Mouse (Mus musculus): ENCODE measurements at regions not wholly inside any gene's neighbourhood (a gene's known extent, or its start where the extent isn't known, plus 50 kb on each side); places are given as distances from the start of the nearest gene placed in this dataset.
A peak's percentile ranks its signal among the peaks of the same experiment; 100 is the strongest.

DNA sequence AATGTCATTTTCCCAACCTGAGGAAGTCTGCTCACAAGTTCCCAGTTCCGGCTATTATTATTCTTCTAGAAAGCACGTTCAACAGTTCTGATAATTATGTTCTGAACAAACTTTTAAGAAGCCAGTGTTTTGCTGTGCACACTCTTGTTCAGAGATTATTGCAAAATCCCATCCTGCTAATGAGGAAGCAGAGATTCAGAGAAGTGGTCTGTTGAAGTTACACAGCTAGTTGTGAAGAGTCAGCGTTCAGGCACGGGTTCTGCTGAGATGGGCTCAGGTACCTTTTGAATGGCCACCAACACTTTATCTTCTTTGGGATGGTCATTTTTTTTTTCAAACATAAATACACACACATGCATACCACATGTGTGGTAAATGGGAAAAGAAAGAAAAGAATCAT lies 250.3 kb downstream of the Gm826 start:
- Histone ChIP-seq H3K9me3 (ENCODE audit: control insufficient read depth, low read length) (no peaks in the 10 kb centered on the region), H3K36me3 (ENCODE audit: control insufficient read depth, insufficient read depth, low read length) (no peaks in the 10 kb centered on the region), H3K4me2 (ENCODE audit: low read depth, low read length) (no peak overlapping the region), H3K4me1 (replicated peaks; ENCODE audit: control insufficient read depth, insufficient read depth, low read length) (no peaks in the 10 kb centered on the region), H3K27ac (ENCODE audit: low read length) (no peak overlapping the region), H3K4me3 (ENCODE audit: low read length) (no peak overlapping the region), H3K27me3 (ENCODE audit: control insufficient read depth, insufficient read depth, low read depth, low read length) (no peaks in the 10 kb centered on the region), H3K9ac (ENCODE audit: low read length) (no peak overlapping the region)
- ATAC-seq (ENCODE audit: low read depth) = no peak
- 79% methylated on average over 4 of the region's 4 CpGs for WGBS

DNA sequence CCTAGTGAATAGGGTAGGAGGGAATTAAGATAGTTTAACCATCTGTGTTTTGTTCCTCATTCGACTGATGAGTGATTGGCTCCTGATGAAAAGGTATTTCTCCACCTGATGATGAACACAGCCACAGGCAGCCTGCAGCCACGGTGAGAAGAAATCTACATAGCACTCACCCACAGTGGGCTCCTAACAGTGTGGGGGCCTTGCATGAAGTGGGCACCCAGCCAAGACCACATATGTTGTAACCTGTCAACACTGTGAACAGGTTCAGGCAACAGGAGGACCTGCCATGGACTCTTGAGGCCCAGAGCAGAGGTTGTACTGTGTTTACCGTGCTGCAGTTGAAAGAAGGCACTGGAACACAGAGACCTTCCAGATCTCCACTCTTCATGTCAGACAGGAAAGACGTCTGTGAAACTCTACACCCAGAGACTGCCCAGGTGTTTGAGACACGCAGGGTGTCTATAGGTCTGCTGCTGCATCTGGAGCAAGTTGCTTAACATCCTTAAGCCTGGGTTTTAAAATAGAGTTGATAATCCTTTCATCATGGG lies 251.8 kb downstream of the Gm826 start:
- Histone ChIP-seq H3K27ac (ENCODE audit: low read length) (no peak overlapping the region), H3K4me2 (ENCODE audit: low read depth, low read length) (no peak overlapping the region), H3K4me1 (replicated peaks; ENCODE audit: control insufficient read depth, insufficient read depth, low read length) (no peaks in the 10 kb centered on the region), H3K27me3 (ENCODE audit: control insufficient read depth, insufficient read depth, low read depth, low read length) (no peaks in the 10 kb centered on the region), H3K9ac (ENCODE audit: low read length) (no peak overlapping the region), H3K9me3 (ENCODE audit: control insufficient read depth, low read length) (no peaks in the 10 kb centered on the region), H3K4me3 (ENCODE audit: low read length) (no peak overlapping the region), H3K36me3 (ENCODE audit: control insufficient read depth, insufficient read depth, low read length) (no peaks in the 10 kb centered on the region)
- no peak for ATAC-seq (ENCODE audit: low read depth)
- WGBS = 51% methylated on average over 5 of the region's 5 CpGs

DNA sequence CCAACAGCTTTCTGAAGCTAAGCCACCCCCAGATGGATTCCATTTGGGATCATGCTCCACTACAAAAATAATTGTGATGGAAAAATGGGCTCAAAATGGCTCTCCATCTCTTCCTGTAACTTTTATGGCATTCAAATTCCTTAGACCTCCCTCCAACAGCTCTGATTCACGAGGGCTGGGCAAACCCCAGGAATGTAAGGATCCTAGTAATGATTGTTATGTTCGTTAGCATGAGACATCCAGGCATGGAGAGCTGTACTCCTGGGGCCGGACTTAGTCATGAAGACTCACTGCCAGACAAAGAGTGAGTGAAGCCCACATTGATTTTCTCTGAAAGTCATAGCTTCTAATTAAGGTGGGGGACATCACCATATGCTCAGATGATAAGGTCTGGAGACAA lies 258.3 kb downstream of the Gm826 start:
- no peaks in the 10 kb centered on the region for H3K4me1 ChIP-seq (replicated peaks; ENCODE audit: control insufficient read depth, insufficient read depth, low read length)
- H3K9me3 ChIP-seq (ENCODE audit: control insufficient read depth, low read length) = no peaks in the 10 kb centered on the region
- no peaks in the 10 kb centered on the region for H3K27me3 ChIP-seq (ENCODE audit: control insufficient read depth, insufficient read depth, low read depth, low read length)
- ATAC-seq (ENCODE audit: low read depth) = no peak
- no peak overlapping the region for H3K27ac ChIP-seq (ENCODE audit: low read length)
- no peak overlapping the region for H3K4me2 ChIP-seq (ENCODE audit: low read depth, low read length)
- 62% methylated on average over 3 of the region's 3 CpGs for WGBS
- H3K36me3 ChIP-seq (ENCODE audit: control insufficient read depth, insufficient read depth, low read length) = no peaks in the 10 kb centered on the region
- H3K9ac ChIP-seq (ENCODE audit: low read length) = no peak overlapping the region
- H3K4me3 ChIP-seq (ENCODE audit: low read length) = no peak overlapping the region

DNA sequence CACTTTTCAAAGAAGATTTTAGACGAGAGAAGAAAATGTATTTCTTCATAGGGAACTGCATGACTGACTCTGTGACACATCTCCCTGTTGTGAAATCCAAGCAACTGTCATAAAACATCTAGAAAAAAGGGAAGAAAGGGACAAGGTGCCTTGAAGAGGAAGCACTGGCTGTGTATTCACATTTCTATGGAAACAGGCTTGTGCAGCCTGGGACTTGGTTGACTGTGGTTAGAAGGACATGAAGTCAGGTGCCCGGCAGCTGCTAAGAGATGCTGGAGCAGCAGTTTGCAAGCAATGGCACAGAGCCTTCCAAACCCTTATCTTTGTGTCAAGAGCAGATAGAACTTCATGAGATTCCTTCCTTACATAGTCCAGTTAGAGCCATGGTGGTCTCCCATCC lies 263.5 kb downstream of the Gm826 start:
- whole genome bisulfite sequencing = 69% methylated on average over 2 of the region's 2 CpGs
- no peaks in the 10 kb centered on the region for H3K36me3 ChIP-seq (ENCODE audit: control insufficient read depth, insufficient read depth, low read length)

DNA sequence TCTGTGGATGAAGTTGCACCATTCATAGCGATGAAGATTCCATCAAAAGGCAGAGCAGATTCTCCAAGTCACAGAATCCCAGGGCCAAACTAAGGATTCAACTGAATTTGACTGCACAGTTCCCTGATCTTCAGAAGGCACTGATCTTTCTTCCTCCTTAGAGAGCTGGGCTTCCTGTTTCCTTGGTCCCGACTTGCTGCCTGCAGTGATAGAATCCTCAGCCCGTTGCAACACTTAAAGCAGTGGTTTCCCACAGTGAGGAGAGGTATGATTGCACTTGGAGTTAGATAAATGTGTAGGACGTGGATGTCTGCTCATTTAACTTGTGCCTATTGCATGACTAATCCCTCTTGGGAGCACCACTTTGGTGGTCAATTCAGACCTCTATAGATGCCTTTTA lies 265.2 kb downstream of the Gm826 start:
- Histone ChIP-seq H3K9ac (ENCODE audit: low read length) (no peak overlapping the region), H3K4me2 (ENCODE audit: low read depth, low read length) (no peak overlapping the region), H3K4me3 (ENCODE audit: low read length) (no peak overlapping the region), H3K36me3 (ENCODE audit: control insufficient read depth, insufficient read depth, low read length) (no peaks in the 10 kb centered on the region), H3K4me1 (replicated peaks; ENCODE audit: control insufficient read depth, insufficient read depth, low read length) (0 out of 2 replicates have a peak, but pooled peaks cover 2% of the 10 kb centered on the region), H3K27ac (ENCODE audit: low read length) (no peak overlapping the region), H3K27me3 (ENCODE audit: control insufficient read depth, insufficient read depth, low read depth, low read length) (no peaks in the 10 kb centered on the region; the same call in 1 of the 2 replicates), H3K9me3 (ENCODE audit: control insufficient read depth, low read length) (no peaks in the 10 kb centered on the region)
- WGBS = 62% methylated on average over 4 of the region's 4 CpGs
- no peak for ATAC-seq (ENCODE audit: low read depth)

More for the DNA sequence above, 263.5 kb downstream of the Gm826 start:
- H3K4me3 ChIP-seq (ENCODE audit: low read length) = no peak overlapping the region
- H3K9me3 ChIP-seq (ENCODE audit: control insufficient read depth, low read length) = no peaks in the 10 kb centered on the region
- H3K27me3 ChIP-seq (ENCODE audit: control insufficient read depth, insufficient read depth, low read depth, low read length) = no peaks in the 10 kb centered on the region; the same call in 1 of the 2 replicates
- H3K4me1 ChIP-seq (replicated peaks; ENCODE audit: control insufficient read depth, insufficient read depth, low read length) = 0 out of 2 replicates have a peak, but pooled peaks cover 2% of the 10 kb centered on the region
- no peak overlapping the region for H3K27ac ChIP-seq (ENCODE audit: low read length)
- ATAC-seq (ENCODE audit: low read depth) = no peak
- no peak overlapping the region for H3K4me2 ChIP-seq (ENCODE audit: low read depth, low read length)
- H3K9ac ChIP-seq (ENCODE audit: low read length) = no peak overlapping the region

DNA sequence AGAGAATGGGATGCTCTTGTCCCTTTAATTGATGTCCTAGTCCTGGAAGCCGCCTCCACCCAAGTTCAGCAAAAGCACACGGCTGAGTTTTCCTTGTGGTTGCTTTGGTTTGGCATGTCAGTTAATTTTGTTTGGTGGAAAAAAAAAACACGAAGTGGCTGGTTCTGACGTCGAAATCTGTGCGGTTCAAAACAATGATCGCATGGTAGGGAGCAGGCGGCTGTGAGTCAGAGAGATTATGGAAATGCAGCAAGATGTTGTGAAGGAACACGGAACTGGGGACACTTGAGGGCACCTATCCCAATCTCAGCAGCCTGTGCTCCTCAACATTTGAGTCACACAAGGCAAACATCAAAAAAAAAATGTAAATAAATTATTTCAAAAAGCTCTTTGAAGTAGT lies 266.1 kb downstream of the Gm826 start:
- Histone ChIP-seq H3K36me3 (ENCODE audit: control insufficient read depth, insufficient read depth, low read length) (no peaks in the 10 kb centered on the region), H3K27ac (ENCODE audit: low read length) (no peak overlapping the region), H3K4me1 (replicated peaks; ENCODE audit: control insufficient read depth, insufficient read depth, low read length) (0 out of 2 replicates have a peak, but pooled peaks cover 2% of the 10 kb centered on the region), H3K9ac (ENCODE audit: low read length) (no peak overlapping the region), H3K4me3 (ENCODE audit: low read length) (no peak overlapping the region), H3K27me3 (ENCODE audit: control insufficient read depth, insufficient read depth, low read depth, low read length) (no peaks in the 10 kb centered on the region; the same call in 1 of the 2 replicates), H3K4me2 (ENCODE audit: low read depth, low read length) (no peak overlapping the region), H3K9me3 (ENCODE audit: control insufficient read depth, low read length) (no peaks in the 10 kb centered on the region)
- no peak for ATAC-seq (ENCODE audit: low read depth)
- WGBS = 70% methylated on average over 9 of the region's 9 CpGs

DNA sequence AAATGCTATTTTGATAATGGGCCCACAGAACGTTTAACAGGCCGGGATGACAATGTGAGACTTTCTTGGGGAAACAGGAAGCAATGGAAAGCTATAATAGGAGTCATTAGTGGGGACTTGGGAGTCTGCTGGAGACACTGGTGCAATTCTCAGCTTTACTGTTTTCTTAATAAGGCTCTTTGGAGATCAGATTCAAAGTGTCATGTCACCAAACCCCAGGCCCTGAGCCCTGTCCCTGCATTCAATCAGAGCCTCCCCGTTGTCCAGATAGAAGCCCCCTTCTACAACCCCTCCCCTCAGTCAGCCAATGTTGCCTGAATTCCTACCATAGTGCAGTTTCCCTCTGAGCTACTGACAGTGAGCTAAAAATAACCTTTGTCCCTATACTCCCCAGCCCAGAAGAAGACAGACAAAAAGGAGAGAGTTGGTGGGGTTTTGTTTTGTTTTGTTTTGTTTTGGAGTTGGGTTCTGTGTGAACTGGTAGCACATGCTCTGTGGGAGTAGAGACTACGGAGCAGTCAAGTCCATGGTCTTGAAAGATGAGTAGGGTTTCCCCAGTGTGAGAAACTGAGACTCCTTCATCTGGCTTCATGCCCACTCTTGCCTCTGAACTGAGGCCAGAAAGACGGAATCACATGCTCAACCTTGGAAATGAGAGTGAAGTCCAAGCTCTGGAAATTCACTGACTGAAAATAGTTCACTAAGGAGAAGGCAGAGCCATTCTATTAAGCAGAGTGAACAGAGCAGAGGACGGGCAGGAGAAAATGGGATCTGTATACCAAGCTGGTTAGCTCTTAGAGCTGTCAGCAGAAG lies 267.3 kb downstream of the Gm826 start:
- 32% methylated on average over 6 of the region's 6 CpGs for WGBS
- Histone ChIP-seq H3K36me3 (ENCODE audit: control insufficient read depth, insufficient read depth, low read length) (no peaks in the 10 kb centered on the region), H3K4me1 (replicated peaks; ENCODE audit: control insufficient read depth, insufficient read depth, low read length) (0 out of 2 replicates have a peak, but pooled peaks cover 2% of the 10 kb centered on the region), H3K4me3 (ENCODE audit: low read length) (no peak overlapping the region), H3K9ac (ENCODE audit: low read length) (no peak overlapping the region), H3K9me3 (ENCODE audit: control insufficient read depth, low read length) (no peaks in the 10 kb centered on the region), H3K4me2 (ENCODE audit: low read depth, low read length) (no peak overlapping the region), H3K27ac (ENCODE audit: low read length) (peak overlapping the region; percentile 37), H3K27me3 (ENCODE audit: control insufficient read depth, insufficient read depth, low read depth, low read length) (no peaks in the 10 kb centered on the region; the same call in 1 of the 2 replicates)
- peak; percentile 88 for ATAC-seq (ENCODE audit: low read depth)

DNA sequence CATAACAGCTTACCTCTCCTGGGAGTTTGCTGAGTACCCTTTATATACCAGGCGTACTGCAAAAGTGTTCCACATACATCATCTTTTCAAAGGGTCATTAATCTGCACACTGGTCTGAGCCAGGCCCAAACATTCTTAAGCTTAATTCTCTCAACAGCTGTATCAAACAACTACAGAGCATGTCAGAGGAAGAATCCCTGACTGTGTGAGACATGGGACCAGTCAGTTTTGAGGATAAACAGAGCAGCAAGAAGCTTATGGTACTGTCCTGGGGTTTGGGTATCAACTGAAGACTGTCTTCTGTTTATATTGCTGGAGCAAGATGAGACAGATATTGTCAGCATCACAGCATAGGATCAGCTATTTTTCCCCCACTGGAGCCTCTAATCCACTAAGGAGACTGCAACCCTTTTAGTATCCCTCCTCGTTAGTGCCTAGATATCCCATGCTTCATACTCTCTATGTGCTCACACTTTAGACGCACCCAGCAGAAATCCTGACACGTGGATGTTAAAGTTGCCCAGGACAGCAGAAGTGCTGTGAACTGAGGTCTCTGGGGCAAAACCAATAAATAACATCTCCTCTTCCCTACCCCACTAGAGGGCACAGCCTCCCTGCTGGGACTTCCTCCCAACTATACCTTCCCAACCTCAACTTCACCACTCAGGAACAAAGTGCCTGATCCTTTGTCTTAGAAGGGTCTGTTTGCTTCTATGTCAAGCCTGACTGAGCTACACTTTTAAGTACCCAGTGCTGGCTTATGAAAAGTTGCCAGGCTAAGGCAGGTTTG lies 271.6 kb downstream of the Gm826 start:
- H3K4me2 ChIP-seq (ENCODE audit: low read depth, low read length) = no peak overlapping the region
- H3K9ac ChIP-seq (ENCODE audit: low read length) = no peak overlapping the region
- no peaks in the 10 kb centered on the region for H3K27me3 ChIP-seq (ENCODE audit: control insufficient read depth, insufficient read depth, low read depth, low read length)
- H3K27ac ChIP-seq (ENCODE audit: low read length) = no peak overlapping the region
- H3K9me3 ChIP-seq (ENCODE audit: control insufficient read depth, low read length) = no peaks in the 10 kb centered on the region
- H3K4me1 ChIP-seq (replicated peaks; ENCODE audit: control insufficient read depth, insufficient read depth, low read length) = 0 out of 2 replicates have a peak, but pooled peaks cover 2% of the 10 kb centered on the region
- no peak for ATAC-seq (ENCODE audit: low read depth)
- no peaks in the 10 kb centered on the region for H3K36me3 ChIP-seq (ENCODE audit: control insufficient read depth, insufficient read depth, low read length)
- 52% methylated on average over 4 of the region's 4 CpGs for WGBS
- no peak overlapping the region for H3K4me3 ChIP-seq (ENCODE audit: low read length)

DNA sequence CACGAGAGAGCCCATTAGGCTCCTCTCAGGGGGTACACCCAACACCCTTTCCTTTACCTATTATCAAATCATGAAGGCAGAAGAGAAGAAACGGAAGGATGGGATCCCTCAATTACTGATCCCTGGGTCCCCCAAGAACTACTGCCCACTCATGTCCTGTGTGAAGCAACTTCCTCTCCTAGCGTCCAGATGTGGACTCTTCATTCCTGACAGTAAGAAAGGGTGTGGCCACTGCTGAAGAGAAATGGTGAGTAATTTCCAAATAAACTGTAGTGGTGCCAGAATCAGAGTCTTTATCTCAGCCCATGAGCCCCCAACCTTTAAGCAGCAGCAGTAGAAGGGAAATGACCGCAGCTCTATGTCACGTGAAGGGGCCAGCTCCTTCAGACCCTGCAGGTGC lies 273.9 kb downstream of the Gm826 start:
- no peak for ATAC-seq (ENCODE audit: low read depth)
- H3K4me2 ChIP-seq (ENCODE audit: low read depth, low read length) = no peak overlapping the region
- no peak overlapping the region for H3K9ac ChIP-seq (ENCODE audit: low read length)
- no peaks in the 10 kb centered on the region for H3K9me3 ChIP-seq (ENCODE audit: control insufficient read depth, low read length)
- no peak overlapping the region for H3K27ac ChIP-seq (ENCODE audit: low read length)
- no peak overlapping the region for H3K4me3 ChIP-seq (ENCODE audit: low read length)
- no peaks in the 10 kb centered on the region for H3K4me1 ChIP-seq (replicated peaks; ENCODE audit: control insufficient read depth, insufficient read depth, low read length)
- no peaks in the 10 kb centered on the region for H3K27me3 ChIP-seq (ENCODE audit: control insufficient read depth, insufficient read depth, low read depth, low read length)
- H3K36me3 ChIP-seq (ENCODE audit: control insufficient read depth, insufficient read depth, low read length) = no peaks in the 10 kb centered on the region
- WGBS = 69% methylated on average over 5 of the region's 5 CpGs
